9 mouse cellular contexts compared by ENCODE assay signal in genomic region chr2:156494875-156495274, GRCm38 (mm10). TPM values are rescaled to one million over a fixed set of nuclear protein-coding genes. Genes with fewer than 3 reads are reported as not detected.
A peak's percentile ranks its signal among the peaks of the same experiment; 100 is the strongest.
DNase-seq lines count a peak whose midpoint lies in the region; ATAC-seq and TF ChIP-seq lines count a peak whose summit lies in the region.
"Had no signal": no experiment of that assay in that cellular context is flagged by ENCODE, and none has a peak within 500 bp of the region (broad histone marks: within the 10 kb centered on the region; RNA-seq: fewer than 3 reads in every experiment).

No protein-coding gene starts in this region.

- intact Hi-C loops in left cerebral cortex, postnatal 10 days (cut with DNase I), result loop anchor here (5.0 kb wide), 1 partner anchor 73 kb away; the partner anchor contains the start of gene Epb41l1

- no peak overlapping the region for H3K4me2 ChIP-seq in forebrain, embryonic 11.5 days (ENCODE audit: low read depth, low read length, severe bottlenecking)
- H3K4me2 ChIP-seq in forebrain, postnatal 0 days (ENCODE audit: low read depth), result no peak overlapping the region
- peak overlapping the region; percentile 62 for H3K4me2 ChIP-seq in liver, embryonic 12.5 days
- no peak overlapping the region for H3K4me2 ChIP-seq in hindbrain, embryonic 11.5 days (replicated peaks; ENCODE audit: low read depth, low read length)

- WGBS in forebrain, embryonic 11.5 days, result 95% methylated on average over 12 of the region's 12 CpGs
- WGBS in forebrain, postnatal 0 days, result 91% methylated on average over 12 of the region's 12 CpGs
- 45% methylated on average over 12 of the region's 12 CpGs for WGBS in liver, embryonic 12.5 days (ENCODE audit: insufficient replicate concordance)
- WGBS in hindbrain, embryonic 11.5 days, result 91% methylated on average over 12 of the region's 12 CpGs

- H3K4me1 ChIP-seq in forebrain, embryonic 11.5 days (replicated peaks; ENCODE audit: control insufficient read depth, insufficient read depth, low read length), result peaks cover 7% of the 10 kb centered on the region; the same call in 1 of the 2 replicates
- H3K4me1 ChIP-seq in forebrain, postnatal 0 days (ENCODE audit: insufficient read depth), result 0 out of 2 replicates have a peak, but pooled peaks cover 4% of the 10 kb centered on the region
- peaks cover 4% of the 10 kb centered on the region; the same call in 1 of the 2 replicates for H3K4me1 ChIP-seq in G1E (ENCODE audit: insufficient read depth, low read depth, low read length)
- H3K4me1 ChIP-seq in liver, embryonic 12.5 days, result peaks cover 60% of the 10 kb centered on the region
- peaks cover 12% of the 10 kb centered on the region for H3K4me1 ChIP-seq in hindbrain, embryonic 11.5 days (replicated peaks; ENCODE audit: control insufficient read depth, insufficient read depth, low read length)

- no peak for TF ChIP-seq CTCF in forebrain, postnatal 0 days (IDR thresholded peaks at IDR 0.05; ENCODE audit: low read depth)
- no peak for TF ChIP-seq CTCF in G1E (IDR thresholded peaks at IDR 0.05; ENCODE audit: low read depth, low read length)

- 0 out of 2 replicates have a peak overlapping the region, but pooled peaks have one; percentile 31 for H3K27ac ChIP-seq in forebrain, embryonic 11.5 days (ENCODE audit: low read depth, low read length)
- H3K27ac ChIP-seq in forebrain, postnatal 0 days (ENCODE audit: low read depth, low read length), result no peak overlapping the region
- H3K27ac ChIP-seq in liver, embryonic 12.5 days, result peak overlapping the region; percentile 98
- H3K27ac ChIP-seq in hindbrain, embryonic 11.5 days (ENCODE audit: low read depth, low read length), result no peak overlapping the region

- H3K27me3 ChIP-seq in forebrain, embryonic 11.5 days (ENCODE audit: control insufficient read depth, insufficient read depth, low read length), result no peaks in the 10 kb centered on the region
- no peaks in the 10 kb centered on the region for H3K27me3 ChIP-seq in forebrain, postnatal 0 days (ENCODE audit: insufficient read depth, low read length)
- peaks cover 35% of the 10 kb centered on the region for H3K27me3 ChIP-seq in G1E (ENCODE audit: insufficient read depth, low read length)
- H3K27me3 ChIP-seq in liver, embryonic 12.5 days (replicated peaks), result no peaks in the 10 kb centered on the region
- H3K27me3 ChIP-seq in hindbrain, embryonic 11.5 days (ENCODE audit: control insufficient read depth, insufficient read depth, low read length), result no peaks in the 10 kb centered on the region

- no peaks in the 10 kb centered on the region for H3K36me3 ChIP-seq in forebrain, embryonic 11.5 days (ENCODE audit: control insufficient read depth, insufficient read depth, low read length)
- peaks cover 49% of the 10 kb centered on the region for H3K36me3 ChIP-seq in forebrain, postnatal 0 days (ENCODE audit: insufficient read depth)
- no peaks in the 10 kb centered on the region for H3K36me3 ChIP-seq in G1E (replicated peaks)
- 0 out of 2 replicates have a peak, but pooled peaks cover 7% of the 10 kb centered on the region for H3K36me3 ChIP-seq in liver, embryonic 12.5 days
- H3K36me3 ChIP-seq in hindbrain, embryonic 11.5 days (ENCODE audit: control insufficient read depth, insufficient read depth, low read length), result no peaks in the 10 kb centered on the region

- H3K4me3 ChIP-seq in forebrain, embryonic 11.5 days (ENCODE audit: low read depth, low read length), result no peak overlapping the region
- H3K4me3 ChIP-seq in forebrain, postnatal 0 days (ENCODE audit: low read depth, low read length), result no peak overlapping the region
- H3K4me3 ChIP-seq in G1E (ENCODE audit: low read depth, low read length), result 0 out of 2 replicates have a peak overlapping the region, but pooled peaks have one; percentile 4
- peak overlapping the region; percentile 31 for H3K4me3 ChIP-seq in liver, embryonic 12.5 days
- no peak overlapping the region for H3K4me3 ChIP-seq in hindbrain, embryonic 11.5 days (ENCODE audit: low read depth, low read length)

- H3K9me3 ChIP-seq in forebrain, embryonic 11.5 days (ENCODE audit: control insufficient read depth, low read length), result no peaks in the 10 kb centered on the region
- no peaks in the 10 kb centered on the region for H3K9me3 ChIP-seq in forebrain, postnatal 0 days (ENCODE audit: low read length)
- H3K9me3 ChIP-seq in G1E (replicated peaks), result no peaks in the 10 kb centered on the region
- no peaks in the 10 kb centered on the region for H3K9me3 ChIP-seq in liver, embryonic 12.5 days (replicated peaks)
- H3K9me3 ChIP-seq in hindbrain, embryonic 11.5 days (ENCODE audit: control insufficient read depth, low read length), result no peaks in the 10 kb centered on the region

- no peak overlapping the region for H3K9ac ChIP-seq in forebrain, embryonic 11.5 days (ENCODE audit: low read length)
- no peak overlapping the region for H3K9ac ChIP-seq in forebrain, postnatal 0 days
- H3K9ac ChIP-seq in liver, embryonic 12.5 days, result peak overlapping the region; percentile 66
- no peak overlapping the region for H3K9ac ChIP-seq in hindbrain, embryonic 11.5 days (ENCODE audit: low read depth, low read length)

- DNase-seq in forebrain, embryonic 11.5 days (ENCODE audit: low spot score), result no peak
- DNase-seq in forebrain, postnatal 0 days, result no peak
- DNase-seq in G1E (ENCODE audit: low spot score), result no peak
- peak; percentile 98 for DNase-seq in cerebellum, adult 9-11 months
- DNase-seq in frontal cortex, adult 2 months (ENCODE audit: extremely low spot score in 1 of 2, low spot score in 1 of 2), result no peak
- DNase-seq in left cerebral cortex, postnatal 10 days (ENCODE audit: extremely low spot score in 1 of 2, low spot score in 2 of 2), result no peak
- DNase-seq in hindbrain, embryonic 11.5 days (ENCODE audit: low spot score), result no peak

- ATAC-seq in forebrain, embryonic 11.5 days (replicated peaks; ENCODE audit: low FRiP score), result no peak
- ATAC-seq in forebrain, postnatal 0 days, result no peak
- no peak for ATAC-seq in G1E (ENCODE audit: extremely low read depth, insufficient number of reproducible peaks, low FRiP score, poor library complexity, severe bottlenecking)
- peak; percentile 96 for ATAC-seq in liver, embryonic 12.5 days
- ATAC-seq in hindbrain, embryonic 11.5 days (ENCODE audit: low FRiP score), result no peak
- ATAC-seq: forebrain, embryonic 16.5 days had no signal

RNA-seq across cellular contexts. Expression of gene Aar2, which starts 52.5 kb away (rescaled TPM):
- polyA plus RNA-seq in forebrain, embryonic 11.5 days (2014; fragmentation: Nextera tagmentation; extraction: Ambion mirVana), result 45.9 and 50.0 TPM in 2 replicates
- 46.7 and 50.1 TPM in 2 replicates for total RNA-seq in forebrain, postnatal 0 days (2014; rRNA removed)
- polyA plus RNA-seq in forebrain, postnatal 0 days (2015; fragmentation: Nextera tagmentation; extraction: Ambion mirVana), result 37.1 and 43.7 TPM in 2 replicates
- total RNA-seq in G1E (2014; fragmentation: Nextera tagmentation) (19.5 and 19.7 TPM in 2 replicates), G1E (2017) (13.3 and 17.2 TPM in 2 replicates)
- 16.3 and 25.0 TPM in 2 replicates for polyA plus RNA-seq in G1E (2012)
- 20.9 and 22.6 TPM in 2 replicates for polyA plus RNA-seq in liver, embryonic 12.5 days (2016; fragmentation: Nextera tagmentation; extraction: Ambion mirVana)
- 31.9 and 33.2 TPM in 2 replicates for polyA plus RNA-seq in frontal cortex, adult 2 months (2012; rRNA removed)
- 10 to 100 TPM; 33.8 to 35.9 TPM for total RNA-seq in left cerebral cortex, postnatal 10 days (2021)
- polyA plus RNA-seq in hindbrain, embryonic 11.5 days (2014; fragmentation: Nextera tagmentation; extraction: Ambion mirVana), result 44.4 and 49.1 TPM in 2 replicates

Comparison
In these comparisons a context has a peak if more than half of its experiments do, and no peak if none do; other contexts are left out.
1. H3K27ac ChIP-seq: peak in forebrain, embryonic 11.5 days (single experiment) and liver, embryonic 12.5 days (single experiment); none in forebrain, postnatal 0 days (single experiment) and hindbrain, embryonic 11.5 days (single experiment).
2. H3K4me3 ChIP-seq: peak in G1E (single experiment) and liver, embryonic 12.5 days (single experiment); none in forebrain, embryonic 11.5 days (single experiment), forebrain, postnatal 0 days (single experiment) and hindbrain, embryonic 11.5 days (single experiment).